Mouse (Mus musculus): ENCODE results near the gene Slc3a1.

- TF ChIP-seq POLR2A (IDR thresholded peaks at IDR 0.05; ENCODE audit: insufficient read depth, low read depth, low read length) (no peak), CTCF (IDR thresholded peaks at IDR 0.05; ENCODE audit: insufficient read depth, low read depth, low read length) (no peak)
Measured at GRCm38 (mm10) chr17:84988514-84988913, 39.7 kb upstream of the Slc3a1 start.
